Mouse (Mus musculus) lung, embryonic 16.5 days (tissue): ENCODE results near the gene Ell2. TPM values are rescaled to one million over a fixed set of nuclear protein-coding genes. Genes with fewer than 3 reads are reported as not detected.

ENCODE experiments used
- ATAC-seq: fragments of 200-750 bp; cut with Nextera tagmentation; 2 replicates; pipeline ENCODE4 v1.8.0; 2017; ENCODE audit warnings: low read depth, mild to moderate bottlenecking, moderate library complexity
- H3K27ac ChIP-seq: fragments of 300-500 bp; sonication (generic); 2 replicates; pipeline ENCODE4 v1.5.1; 2014; ENCODE audit warnings: mild to moderate bottlenecking, control low read depth, low read length
- H3K27me3 ChIP-seq: fragments of 300-500 bp; sonication (generic); 2 replicates; pipeline ENCODE4 v1.6.1; 2014; ENCODE audit warnings: low read depth, low read length, mixed read lengths; ENCODE audit not compliant: control insufficient read depth, insufficient read depth
- H3K36me3 ChIP-seq: fragments of 300-500 bp; sonication (generic); 2 replicates; pipeline ENCODE4 v1.6.1; 2014; ENCODE audit warnings: low read length; ENCODE audit not compliant: control insufficient read depth, insufficient read depth
- H3K4me1 ChIP-seq: fragments of 300-500 bp; sonication (generic); replicated peaks from 2 replicates; pipeline ENCODE4 v1.6.1; 2014; ENCODE audit warnings: low read length, mixed read lengths; ENCODE audit not compliant: control insufficient read depth, insufficient read depth
- H3K4me2 ChIP-seq: fragments of 300-500 bp; sonication (generic); 2 replicates; pipeline ENCODE4 v1.6.1; 2014; ENCODE audit warnings: low read depth, low read length, control low read depth
- H3K4me3 ChIP-seq: fragments of 300-500 bp; sonication (generic); 2 replicates; pipeline ENCODE4 v1.5.1; 2014; ENCODE audit warnings: mild to moderate bottlenecking, low read length, control low read depth
- H3K9ac ChIP-seq: fragments of 300-500 bp; sonication (generic); 2 replicates; pipeline ENCODE4 v1.6.1; 2014; ENCODE audit warnings: low read length, control low read depth
- H3K9me3 ChIP-seq: fragments of 300-500 bp; sonication (generic); 2 replicates; pipeline ENCODE4 v1.6.1; 2016; ENCODE audit warnings: low read length; ENCODE audit not compliant: control insufficient read depth
- WGBS: fragments of 180-500 bp; shearing (Covaris S2); extraction: QIAGEN DNeasy Blood & Tissue Kit; methylation state at CpG from one replicate; pipeline ENCODE4 v1.1.7; 2014; 5-methylcytosine and 5-hydroxymethylcytosine counted together
- polyA plus RNA-seq: library from polyadenylated mRNA; unstranded; fragments of >200 nt; fragmentation: Nextera tagmentation; extraction: Ambion mirVana; gene quantifications from 2 replicates; pipeline ENCODE4 v1.2.1, GENCODE M21; 2015

Ell2 gene
- polyA plus RNA-seq, 1 experiment from 2014 or later: 7.5 TPM

GRCm38 (mm10) chr13:75727932-75728331, 21.4 kb downstream of the Ell2 start:
- Histone ChIP-seq H3K9ac (no peak overlapping the region), H3K9me3 (no peaks in the 10 kb centered on the region), H3K4me3 (no peak overlapping the region), H3K36me3 (no peaks in the 10 kb centered on the region), H3K27ac (no peak overlapping the region), H3K4me2 (no peak overlapping the region), H3K27me3 (no peaks in the 10 kb centered on the region), H3K4me1 (no peaks in the 10 kb centered on the region)
- WGBS: 84% methylated on average over 1 of the region's 1 CpGs
- ATAC-seq: no peak

- H3K27ac ChIP-seq: no peak overlapping the region
Measured at GRCm38 (mm10) chr13:75729834-75730233, 23.3 kb downstream of the Ell2 start.

GRCm38 (mm10) chr13:75730717-75731116, 24.2 kb downstream of the Ell2 start:
- H3K9ac ChIP-seq: no peak overlapping the region
- ATAC-seq: no peak
- H3K36me3 ChIP-seq: no peaks in the 10 kb centered on the region
- no peaks in the 10 kb centered on the region for H3K4me1 ChIP-seq
- no peak overlapping the region for H3K27ac ChIP-seq
- H3K27me3 ChIP-seq: no peaks in the 10 kb centered on the region
- H3K4me3 ChIP-seq: no peak overlapping the region
- no peak overlapping the region for H3K4me2 ChIP-seq
- no peaks in the 10 kb centered on the region for H3K9me3 ChIP-seq

More at GRCm38 (mm10) chr13:75729834-75730233, 23.3 kb downstream of the Ell2 start:
- Histone ChIP-seq H3K36me3 (no peaks in the 10 kb centered on the region), H3K27me3 (no peaks in the 10 kb centered on the region), H3K9me3 (no peaks in the 10 kb centered on the region), H3K4me1 (no peaks in the 10 kb centered on the region), H3K4me3 (no peak overlapping the region), H3K4me2 (no peak overlapping the region), H3K9ac (no peak overlapping the region)
- 55% methylated on average over 1 of the region's 1 CpGs for WGBS
- no peak for ATAC-seq

GRCm38 (mm10) chr13:75733594-75734161, 27.1 kb downstream of the Ell2 start:
- no peak overlapping the region for H3K4me2 ChIP-seq
- H3K36me3 ChIP-seq: no peaks in the 10 kb centered on the region
- no peak overlapping the region for H3K4me3 ChIP-seq
- H3K9ac ChIP-seq: no peak overlapping the region
- 50% methylated on average over 3 of the region's 3 CpGs for WGBS
- H3K9me3 ChIP-seq: no peaks in the 10 kb centered on the region
- no peak for ATAC-seq
- no peaks in the 10 kb centered on the region for H3K27me3 ChIP-seq
- peaks cover 6% of the 10 kb centered on the region for H3K4me1 ChIP-seq
- no peak overlapping the region for H3K27ac ChIP-seq

GRCm38 (mm10) chr13:75734231-75734630, 27.7 kb downstream of the Ell2 start:
- WGBS: 90% methylated on average over 5 of the region's 5 CpGs

GRCm38 (mm10) chr13:75735606-75736005, 29.0 kb downstream of the Ell2 start:
- H3K4me3 ChIP-seq: no peak overlapping the region
- H3K27me3 ChIP-seq: no peaks in the 10 kb centered on the region
- no peaks in the 10 kb centered on the region for H3K9me3 ChIP-seq
- H3K27ac ChIP-seq: no peak overlapping the region
- peaks cover 16% of the 10 kb centered on the region for H3K4me1 ChIP-seq
- ATAC-seq: no peak
- WGBS: 91% methylated on average over 1 of the region's 1 CpGs
- H3K36me3 ChIP-seq: no peaks in the 10 kb centered on the region
- no peak overlapping the region for H3K9ac ChIP-seq
- no peak overlapping the region for H3K4me2 ChIP-seq

More at GRCm38 (mm10) chr13:75734231-75734630, 27.7 kb downstream of the Ell2 start:
- Histone ChIP-seq H3K27ac (no peak overlapping the region), H3K4me1 (peaks cover 11% of the 10 kb centered on the region), H3K9me3 (no peaks in the 10 kb centered on the region), H3K4me2 (no peak overlapping the region), H3K4me3 (no peak overlapping the region), H3K27me3 (no peaks in the 10 kb centered on the region), H3K36me3 (no peaks in the 10 kb centered on the region), H3K9ac (no peak overlapping the region)
- no peak for ATAC-seq

- peaks cover 16% of the 10 kb centered on the region for H3K4me1 ChIP-seq
- H3K27me3 ChIP-seq: no peaks in the 10 kb centered on the region
- no peaks in the 10 kb centered on the region for H3K9me3 ChIP-seq
- no peak overlapping the region for H3K4me2 ChIP-seq
- no peaks in the 10 kb centered on the region for H3K36me3 ChIP-seq
- no peak overlapping the region for H3K9ac ChIP-seq
- no peak overlapping the region for H3K4me3 ChIP-seq
- H3K27ac ChIP-seq: no peak overlapping the region
- ATAC-seq: peak; percentile 38; the same call in 1 of the 2 replicates
- WGBS: 51% methylated on average over 7 of the region's 7 CpGs
Measured at GRCm38 (mm10) chr13:75737991-75738390, 31.4 kb downstream of the Ell2 start.

- WGBS: 26% methylated on average over 6 of the region's 6 CpGs
- H3K4me3 ChIP-seq: no peak overlapping the region
- H3K36me3 ChIP-seq: no peaks in the 10 kb centered on the region
- no peak overlapping the region for H3K9ac ChIP-seq
- no peaks in the 10 kb centered on the region for H3K27me3 ChIP-seq
- H3K4me1 ChIP-seq: peaks cover 16% of the 10 kb centered on the region
- H3K27ac ChIP-seq: no peak overlapping the region
- no peak overlapping the region for H3K4me2 ChIP-seq
- H3K9me3 ChIP-seq: no peaks in the 10 kb centered on the region
- no peak for ATAC-seq
Measured at GRCm38 (mm10) chr13:75738536-75738935, 32.0 kb downstream of the Ell2 start.

GRCm38 (mm10) chr13:75738957-75739356, 32.4 kb downstream of the Ell2 start:
- WGBS: 35% methylated on average over 3 of the region's 3 CpGs
- Histone ChIP-seq H3K4me2 (no peak overlapping the region), H3K9me3 (no peaks in the 10 kb centered on the region), H3K9ac (no peak overlapping the region), H3K4me3 (no peak overlapping the region), H3K27me3 (no peaks in the 10 kb centered on the region), H3K4me1 (peaks cover 16% of the 10 kb centered on the region), H3K36me3 (no peaks in the 10 kb centered on the region), H3K27ac (no peak overlapping the region)
- 0 out of 2 replicates have a peak, but pooled peaks have one; percentile 34 for ATAC-seq

- peaks cover 16% of the 10 kb centered on the region for H3K4me1 ChIP-seq
- H3K9ac ChIP-seq: no peak overlapping the region
- H3K27ac ChIP-seq: no peak overlapping the region
- peak; percentile 62; the same call in 1 of the 2 replicates for ATAC-seq
- H3K27me3 ChIP-seq: no peaks in the 10 kb centered on the region
- H3K36me3 ChIP-seq: no peaks in the 10 kb centered on the region
- no peaks in the 10 kb centered on the region for H3K9me3 ChIP-seq
- no peak overlapping the region for H3K4me2 ChIP-seq
- WGBS: 51% methylated on average over 3 of the region's 3 CpGs
- no peak overlapping the region for H3K4me3 ChIP-seq
Measured at GRCm38 (mm10) chr13:75740018-75740417, 33.5 kb downstream of the Ell2 start.
